Mouse (Mus musculus): ENCODE measurements around the gene Traf2. TPM values are rescaled to one million over a fixed set of nuclear protein-coding genes. Genes with fewer than 3 reads are reported as not detected.
A peak's percentile ranks its signal among the peaks of the same experiment; 100 is the strongest.

The Traf2 gene
- total RNA-seq (2021), result 1 to 10 TPM; 7.5 to 8.6 TPM

DNA sequence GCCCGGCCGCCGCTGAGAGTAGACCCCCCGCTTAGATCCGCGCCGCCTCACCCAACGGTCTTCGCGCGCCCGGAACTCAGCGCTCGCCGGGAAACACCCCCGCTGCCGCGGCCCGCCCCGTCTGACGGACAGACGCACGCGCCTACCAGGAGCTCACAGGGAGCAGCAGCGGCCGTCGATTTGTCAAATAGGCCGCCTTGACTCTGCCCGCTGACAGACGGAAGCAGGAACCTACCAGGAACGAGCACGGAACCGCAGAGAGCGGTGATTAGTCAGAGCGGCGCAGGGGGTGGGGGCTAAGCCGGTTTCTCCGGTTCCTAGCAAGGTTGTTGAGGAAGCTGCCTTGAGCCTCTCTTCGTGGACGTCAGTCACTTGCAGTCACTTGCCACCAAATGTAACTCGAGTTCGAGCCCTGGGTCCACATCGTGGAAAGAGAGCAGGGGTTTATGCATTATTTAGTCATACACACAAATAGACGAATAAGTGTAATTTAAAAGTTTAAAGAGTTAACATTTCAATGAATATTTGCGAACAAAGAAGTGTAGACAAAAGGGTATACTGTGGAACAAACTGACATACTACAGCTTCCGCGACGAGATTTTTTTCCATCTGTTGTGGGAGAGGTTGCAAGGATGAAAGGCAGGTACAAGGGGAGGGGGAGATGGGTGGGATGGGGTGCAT is at the start of gene Traf2:
Gene Traf2, minus strand, starts transcription at position 130 of the 681 bp plus-strand sequence.
- intact Hi-C loops (cut with DNase I), result no loop called here
- peak; percentile 99 for DNase-seq

GRCm38 (mm10) chr2:25591863-25592262 is 45.1 kb upstream of the Traf2 start:
- DNase-seq, result peak; percentile 32
- intact Hi-C loops (cut with DNase I), result no loop called here

GRCm38 (mm10) chr2:25588227-25588907 is 41.6 kb upstream of the Traf2 start:
- intact Hi-C loops (cut with DNase I), result no loop called here
- no peak for DNase-seq

DNA sequence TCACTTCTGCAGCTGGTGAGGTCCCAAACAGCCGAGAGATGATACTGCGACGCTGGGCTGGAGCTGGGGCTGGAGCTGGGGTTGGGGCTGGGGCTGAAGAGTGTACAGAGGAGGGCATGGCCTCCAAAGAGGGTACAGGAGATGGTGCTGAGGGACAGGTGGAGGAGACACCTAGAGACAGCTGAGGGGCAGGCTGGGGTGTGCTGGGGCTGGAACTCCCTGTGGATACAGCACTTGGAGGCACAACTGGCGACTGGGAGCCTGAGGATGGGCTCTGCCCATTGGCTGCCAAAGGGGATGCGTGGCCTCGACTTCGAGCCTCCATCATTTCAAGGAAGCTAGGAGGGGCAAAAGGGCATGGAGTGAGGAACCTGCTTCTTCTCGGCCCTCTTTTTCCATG is 40.5 kb upstream of the Traf2 start:
- intact Hi-C loops (cut with DNase I), result no loop called here
- DNase-seq, result no peak

GRCm38 (mm10) chr2:25585601-25586000 is 38.9 kb upstream of the Traf2 start:
- intact Hi-C loops (cut with DNase I), result no loop called here
- DNase-seq, result no peak

GRCm38 (mm10) chr2:25584856-25585255 is 38.1 kb upstream of the Traf2 start:
- intact Hi-C loops (cut with DNase I), result no loop called here
- no peak for DNase-seq

DNA sequence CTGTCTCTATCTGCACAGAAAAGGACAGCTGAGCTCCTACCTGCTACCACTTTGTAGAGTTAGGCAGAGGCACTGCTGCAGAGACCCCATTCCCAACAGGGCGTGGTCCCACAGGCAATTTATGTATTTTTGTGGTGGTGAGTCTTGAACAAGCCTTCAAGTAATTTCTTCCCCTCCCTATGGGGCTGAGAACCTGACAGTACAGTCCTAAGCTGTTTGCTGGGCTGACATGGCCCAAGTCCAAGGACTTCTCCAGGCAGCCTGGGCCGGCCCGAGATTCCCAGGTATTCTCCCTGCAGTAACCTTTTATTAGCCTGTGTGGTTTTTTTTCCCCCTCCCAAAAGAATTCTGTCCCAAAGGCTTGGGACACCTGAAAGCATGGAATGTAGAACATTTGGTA is 37.4 kb upstream of the Traf2 start:
- intact Hi-C loops (cut with DNase I), result no loop called here
- no peak for DNase-seq

DNA sequence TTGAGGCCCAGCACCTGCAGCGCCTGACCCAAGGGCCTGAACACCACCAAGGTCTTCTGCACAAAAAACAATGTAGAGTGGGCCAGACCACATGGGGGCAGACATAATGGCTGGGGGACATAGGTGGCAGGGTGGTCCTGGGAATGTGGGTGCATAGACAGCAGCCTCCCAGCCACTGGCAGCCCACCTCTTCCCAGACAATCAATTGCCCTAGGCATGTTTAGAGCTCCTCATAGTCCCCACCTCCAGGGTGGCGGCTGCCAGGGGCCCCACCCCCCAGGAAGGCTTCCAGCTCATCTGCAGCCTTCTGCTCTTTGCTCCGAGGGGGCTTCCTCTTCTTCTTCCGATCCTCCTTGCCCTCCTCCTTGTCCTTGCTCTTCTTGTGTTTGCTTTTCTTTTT is 36.8 kb upstream of the Traf2 start:
- intact Hi-C loops (cut with DNase I), result no loop called here
- peak; percentile 34 for DNase-seq

DNA sequence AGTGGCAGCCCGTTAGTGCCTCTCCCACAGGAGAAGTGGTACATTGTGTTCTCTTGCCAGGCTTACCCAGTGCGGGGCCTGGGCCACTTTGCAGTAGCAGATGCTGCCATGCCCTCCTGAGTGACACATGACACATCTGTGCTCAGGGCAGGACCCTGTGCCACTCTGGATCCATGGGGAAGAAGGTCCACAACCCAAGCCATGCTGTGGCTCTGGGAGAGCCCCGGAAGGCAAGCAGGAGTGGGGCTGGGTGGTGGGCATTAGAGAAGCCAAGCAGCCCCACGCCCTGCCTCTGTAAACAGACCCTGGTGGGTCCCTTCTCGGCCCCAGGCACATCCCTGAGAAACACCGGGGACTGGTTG is 36.4 kb upstream of the Traf2 start:
- DNase-seq, result peak; percentile 25
- intact Hi-C loops (cut with DNase I), result no loop called here

DNA sequence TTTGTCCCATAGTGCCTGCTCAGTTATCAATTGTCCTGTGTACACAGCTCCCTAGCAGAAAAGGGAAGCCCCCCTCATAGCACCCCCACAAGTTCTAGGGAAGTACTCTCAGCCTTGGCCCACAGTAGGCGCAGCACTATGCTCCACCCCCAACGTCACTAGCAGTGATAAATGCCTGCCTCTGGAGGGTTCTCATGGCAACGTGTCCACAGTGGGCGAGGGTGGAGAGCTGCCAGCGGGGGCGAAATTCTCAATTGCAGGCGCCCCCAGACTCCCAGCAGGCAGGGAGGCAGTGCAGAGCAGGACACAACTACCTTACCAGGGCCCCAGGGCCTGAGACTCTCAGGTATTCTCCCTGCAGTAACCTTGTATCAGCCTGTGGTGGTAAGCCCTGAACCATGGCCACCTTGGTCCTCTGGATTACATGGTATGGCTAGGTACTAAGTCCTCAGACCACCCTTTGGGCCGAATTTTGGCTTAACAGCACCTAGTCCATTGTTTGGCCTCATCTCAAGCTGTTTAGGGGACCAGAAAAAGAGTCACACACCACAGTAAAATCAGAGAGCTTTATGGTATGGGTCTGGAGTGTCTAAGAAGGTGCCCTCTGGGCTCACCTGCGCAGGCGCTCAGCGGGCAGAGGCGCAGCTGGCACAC is 35.9 kb upstream of the Traf2 start:
- intact Hi-C loops (cut with DNase I), result no loop called here
- DNase-seq, result peak; percentile 69

GRCm38 (mm10) chr2:25581901-25582301 is 35.2 kb upstream of the Traf2 start:
- intact Hi-C loops (cut with DNase I), result no loop called here
- DNase-seq, result peak; percentile 90

- intact Hi-C loops (cut with DNase I), result no loop called here
- peak; percentile 67 for DNase-seq
Measured at GRCm38 (mm10) chr2:25581294-25581864, 34.6 kb upstream of the Traf2 start, which contains the start of gene Ajm1. Gene Ajm1, minus strand, starts transcription at chr2:25581757.

GRCm38 (mm10) chr2:25580621-25581101 is 33.9 kb upstream of the Traf2 start:
- intact Hi-C loops (cut with DNase I), result no loop called here
- DNase-seq, result peak; percentile 24

GRCm38 (mm10) chr2:25579737-25580460 is 33.2 kb upstream of the Traf2 start:
- peak; percentile 55 for DNase-seq

GRCm38 (mm10) chr2:25578796-25579736 is 32.3 kb upstream of the Traf2 start:
- intact Hi-C loops (cut with DNase I), result no loop called here
- no peak for DNase-seq

More at GRCm38 (mm10) chr2:25579737-25580460, 33.2 kb upstream of the Traf2 start:
- intact Hi-C loops (cut with DNase I), result no loop called here

- peak; percentile 47 for DNase-seq
- intact Hi-C loops (cut with DNase I), result no loop called here
Measured at GRCm38 (mm10) chr2:25577951-25578795, 31.4 kb upstream of the Traf2 start.

- intact Hi-C loops (cut with DNase I), result no loop called here
- DNase-seq, result peak; percentile 23
Measured at GRCm38 (mm10) chr2:25576965-25577891, 30.5 kb upstream of the Traf2 start.
